Mouse (Mus musculus): Measurements from ENCODE around the gene Olfr311.

DNA sequence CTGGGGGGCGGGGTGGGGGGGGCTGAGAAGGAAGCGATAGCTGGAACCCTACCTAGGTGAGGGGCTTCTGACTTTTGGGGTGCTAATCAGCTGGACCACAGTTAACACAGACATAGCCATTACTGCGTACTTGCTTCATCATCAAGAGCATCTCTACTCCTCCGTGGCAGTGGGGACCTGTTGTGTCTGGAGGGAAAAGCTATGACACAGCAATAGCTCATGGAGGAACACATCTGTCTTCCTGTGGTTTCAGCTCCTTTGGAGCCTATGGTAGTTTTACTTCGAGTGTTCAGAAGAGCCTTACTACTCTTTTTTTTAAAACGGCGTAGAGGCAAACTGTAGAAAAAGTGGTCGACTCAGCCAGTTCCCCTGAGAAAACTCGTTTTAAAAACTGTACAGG, 8.6 kb downstream of the Olfr311 start:
- TF ChIP-seq ZKSCAN1 (IDR thresholded peaks at IDR 0.05; ENCODE audit: borderline replicate concordance, low read depth, low read length) (no peak), EP300 (IDR thresholded peaks at IDR 0.05; ENCODE audit: low read length) (no peak), ETS1 (conservative IDR thresholded peaks at IDR 0.05; ENCODE audit: low read depth, low read length) (no peak), PAX5 (IDR thresholded peaks at IDR 0.05; ENCODE audit: low read length) (no peak)
